Mouse (Mus musculus) adrenal gland, postnatal 0 days (tissue): Measurements from ENCODE around the gene Olfr1458. TPM values are rescaled to one million over a fixed set of nuclear protein-coding genes. Genes with fewer than 3 reads are reported as not detected.

Experiments
- polyA plus RNA-seq: library from polyadenylated mRNA; unstranded; fragments of >200 nt; fragmentation: Nextera tagmentation; extraction: Ambion mirVana; gene quantifications from 2 replicates; pipeline ENCODE4 v1.2.1, GENCODE M21; 2015

Olfr1458 gene
- not detected in 2 replicates for polyA plus RNA-seq

DNA sequence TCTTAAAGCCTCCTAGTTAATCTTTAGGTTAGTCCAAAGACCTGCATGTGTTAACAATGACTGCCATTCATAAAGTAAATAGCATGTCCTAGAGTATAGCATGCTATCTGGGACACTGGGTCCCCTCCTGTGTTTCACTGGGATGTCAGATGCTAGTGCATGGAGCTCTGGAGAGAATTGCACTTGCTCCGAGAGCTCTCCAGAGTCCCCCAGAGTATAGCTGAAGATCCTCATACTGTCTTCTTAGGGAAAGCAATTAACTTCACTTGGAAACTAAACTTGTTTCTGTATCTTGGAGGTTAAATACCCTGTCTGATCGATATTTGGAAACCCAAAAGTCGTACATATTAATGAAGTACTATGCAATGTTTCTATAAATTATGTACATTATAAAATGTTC is at the start of gene Olfr1458:
Olfr1458 (minus strand) TSS at position 101 of the 400 bp plus-strand sequence.

DNA sequence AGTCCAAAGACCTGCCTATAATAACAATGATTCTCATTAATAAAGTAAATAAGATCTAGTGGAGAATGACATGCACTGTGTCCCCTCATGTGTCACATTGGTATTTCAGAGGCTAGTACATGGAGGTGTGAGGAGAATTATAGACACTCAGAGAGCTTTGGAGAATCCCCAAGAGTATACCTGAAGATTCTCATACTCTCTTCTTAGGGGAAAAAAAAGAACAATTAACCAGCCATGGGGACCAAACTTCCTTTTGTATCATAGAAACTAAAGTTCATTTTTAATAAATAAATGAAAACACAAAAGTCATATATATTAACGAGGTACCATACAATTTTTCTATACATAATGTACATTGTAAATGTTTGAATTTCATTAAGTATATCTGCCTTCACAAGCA is 42.9 kb upstream of the Olfr1458 start, which contains the start of gene Olfr1459:
Olfr1459 (minus strand) TSS at position 101 of the 400 bp plus-strand sequence.

DNA sequence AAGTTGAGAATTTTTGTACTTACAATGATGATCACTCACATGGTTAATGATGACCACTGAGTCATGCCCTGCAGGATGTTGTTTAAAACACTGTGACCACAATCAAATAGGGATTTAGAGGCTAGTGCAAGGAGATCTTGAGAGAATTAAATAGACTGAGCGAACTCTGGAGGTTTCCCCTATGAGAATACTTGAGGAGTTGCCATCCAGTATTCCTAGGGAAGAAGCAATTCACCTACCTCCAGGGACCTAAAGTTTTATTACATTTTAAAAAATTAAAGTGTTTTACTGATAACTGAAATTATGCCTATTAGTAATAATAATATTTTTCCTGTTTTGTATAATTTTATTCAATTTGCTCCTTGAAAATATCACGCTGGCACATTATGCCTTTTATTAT is 8.8 kb downstream of the Olfr1458 start, which contains the start of gene Olfr1457:
Olfr1457 (minus strand) TSS at position 101 of the 400 bp plus-strand sequence.

DNA sequence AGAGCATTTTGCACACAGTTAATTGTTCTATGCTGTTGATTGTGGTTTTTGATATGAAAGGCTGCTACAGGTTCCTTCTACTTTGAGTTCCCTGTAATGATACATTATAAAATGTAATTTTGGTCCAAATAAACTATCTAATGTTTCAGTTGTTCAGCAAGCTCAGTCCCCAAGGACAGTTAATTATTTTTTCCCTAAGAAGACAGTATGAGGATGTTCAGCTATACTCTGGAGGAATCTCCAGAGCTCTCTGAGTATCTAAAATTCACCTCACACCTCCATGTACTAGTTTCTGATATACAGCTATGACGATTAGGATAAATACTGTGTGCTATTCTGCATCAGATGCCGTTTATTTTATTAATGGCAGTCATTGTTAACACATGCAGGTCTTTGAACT is 46.3 kb downstream of the Olfr1458 start, which contains the start of gene Olfr1454:
Olfr1454 (plus strand) TSS at position 301 of the 400 bp plus-strand sequence.

Other genes with a start within 250 kb of the Olfr1458 start
- not detected in 2 replicates for gene Olfr1444, start 249.5 kb downstream of the Olfr1458 start, polyA plus RNA-seq
- not detected in 2 replicates for gene Olfr1445, start 222.9 kb downstream of the Olfr1458 start, polyA plus RNA-seq
- gene Olfr1446, start 213.3 kb downstream of the Olfr1458 start, polyA plus RNA-seq: not detected in 2 replicates
- not detected in 2 replicates for gene Olfr1447, start 203.0 kb downstream of the Olfr1458 start, polyA plus RNA-seq
- not detected in 2 replicates for gene Olfr1448, start 182.4 kb downstream of the Olfr1458 start, polyA plus RNA-seq
- not detected in 2 replicates for gene Olfr1449, start 175.9 kb downstream of the Olfr1458 start, polyA plus RNA-seq
- gene Olfr1450, start 156.5 kb downstream of the Olfr1458 start, polyA plus RNA-seq: not detected in 2 replicates
- not detected in 2 replicates for gene Olfr1451, start 111.8 kb downstream of the Olfr1458 start, polyA plus RNA-seq
- gene Olfr1453, start 78.4 kb downstream of the Olfr1458 start, polyA plus RNA-seq: not detected in 2 replicates
- gene Olfr1454, start 46.2 kb downstream of the Olfr1458 start, polyA plus RNA-seq: not detected in 2 replicates
- gene Olfr1457, start 8.9 kb downstream of the Olfr1458 start, polyA plus RNA-seq: not detected in 2 replicates
- not detected in 2 replicates for gene Olfr1459, start 42.8 kb upstream of the Olfr1458 start, polyA plus RNA-seq
- gene Olfr1461, start 56.2 kb upstream of the Olfr1458 start, polyA plus RNA-seq: not detected in 2 replicates
- not detected in 2 replicates for gene Olfr1462, start 79.0 kb upstream of the Olfr1458 start, polyA plus RNA-seq
- gene Olfr1463, start 124.6 kb upstream of the Olfr1458 start, polyA plus RNA-seq: not detected in 2 replicates
- not detected in 2 replicates for gene Olfr1465, start 208.8 kb upstream of the Olfr1458 start, polyA plus RNA-seq
- not detected in 2 replicates for gene Olfr1466, start 232.1 kb upstream of the Olfr1458 start, polyA plus RNA-seq